Mouse (Mus musculus) embryo, embryonic 11 days (tissue): ENCODE data around the gene Samhd1.

Source experiments
- DNase-seq: peaks from one replicate; pipeline ENCODE4 v3.0.0-alpha.2; 2015

Samhd1 gene

GRCm38 (mm10) chr2:157136176-157136575, 1.1 kb upstream of the Samhd1 start:
- no peak for DNase-seq

- no peak for DNase-seq
Observed at GRCm38 (mm10) chr2:157135529-157136120, 560 bp upstream of the Samhd1 start.

GRCm38 (mm10) chr2:157134479-157134931, 560 bp downstream of the Samhd1 start:
- peak; percentile 63 for DNase-seq

GRCm38 (mm10) chr2:157133769-157134478, 1.1 kb downstream of the Samhd1 start:
- DNase-seq = peak; percentile 9

GRCm38 (mm10) chr2:157132686-157133540, 2.2 kb downstream of the Samhd1 start:
- no peak for DNase-seq

GRCm38 (mm10) chr2:157132086-157132485, 3.0 kb downstream of the Samhd1 start:
- no peak for DNase-seq

- no peak for DNase-seq
Observed at GRCm38 (mm10) chr2:157130813-157131514, 4.1 kb downstream of the Samhd1 start.

- no peak for DNase-seq
Observed at GRCm38 (mm10) chr2:157129601-157130164, 5.4 kb downstream of the Samhd1 start.

- DNase-seq = no peak
Observed at GRCm38 (mm10) chr2:157129096-157129495, 6.0 kb downstream of the Samhd1 start.

GRCm38 (mm10) chr2:157128072-157128471, 7.0 kb downstream of the Samhd1 start:
- DNase-seq = peak; percentile 23

GRCm38 (mm10) chr2:157127370-157127769, 7.7 kb downstream of the Samhd1 start:
- no peak for DNase-seq

- no peak for DNase-seq
Observed at GRCm38 (mm10) chr2:157125246-157125645, 9.8 kb downstream of the Samhd1 start.

GRCm38 (mm10) chr2:157121766-157122165, 13.3 kb downstream of the Samhd1 start:
- DNase-seq = no peak

- no peak for DNase-seq
Observed at GRCm38 (mm10) chr2:157119075-157119474, 16.0 kb downstream of the Samhd1 start.

GRCm38 (mm10) chr2:157118556-157118955, 16.5 kb downstream of the Samhd1 start:
- no peak for DNase-seq

GRCm38 (mm10) chr2:157116964-157117363, 18.1 kb downstream of the Samhd1 start:
- peak; percentile 63 for DNase-seq

- DNase-seq = no peak
Observed at GRCm38 (mm10) chr2:157108236-157108635, 26.8 kb downstream of the Samhd1 start.

GRCm38 (mm10) chr2:157104454-157104853, 30.6 kb downstream of the Samhd1 start:
- DNase-seq = no peak

GRCm38 (mm10) chr2:157102256-157102655, 32.8 kb downstream of the Samhd1 start:
- no peak for DNase-seq

GRCm38 (mm10) chr2:157101650-157102049, 33.4 kb downstream of the Samhd1 start:
- DNase-seq = no peak

- DNase-seq = no peak
Observed at GRCm38 (mm10) chr2:157100319-157100605, 34.8 kb downstream of the Samhd1 start.

GRCm38 (mm10) chr2:157099532-157100318, 35.3 kb downstream of the Samhd1 start:
- DNase-seq = no peak
